Mouse (Mus musculus) cerebellum, adult 2 months (tissue): ENCODE results near the gene Kansl1.

Source experiments
- CTCF ChIP-seq: fragments of 200-500 bp; IDR thresholded peaks from 2 replicates; pipeline ENCODE4 v1.5.1; 2011; ENCODE audit warnings: low read depth, mild to moderate bottlenecking, control low read depth, low read length, moderate library complexity, borderline replicate concordance; ENCODE audit not compliant: insufficient read depth
- POLR2A ChIP-seq: fragments of 200-500 bp; IDR thresholded peaks from 2 replicates; pipeline ENCODE4 v1.6.1; 2011; ENCODE audit warnings: low read length, control low read depth, borderline replicate concordance; ENCODE audit not compliant: insufficient read depth

DNA sequence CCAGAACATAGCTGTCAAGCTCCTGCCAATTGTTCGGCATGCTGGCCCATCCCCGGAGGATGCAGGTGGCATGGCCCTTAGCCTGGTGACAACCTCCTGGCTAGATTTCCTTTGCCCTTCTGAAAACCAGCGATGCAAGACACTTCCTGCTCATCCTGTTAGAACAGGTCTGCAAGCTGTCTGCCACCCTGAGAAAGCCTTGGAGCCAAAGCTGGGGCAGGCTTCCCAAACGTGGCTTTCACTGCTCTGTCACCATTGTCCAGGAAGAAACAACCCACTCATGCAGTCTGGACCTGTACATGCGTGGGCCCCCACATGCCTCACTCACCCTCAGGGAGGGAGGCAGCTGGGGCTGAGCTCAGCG is 179.8 kb downstream of the Kansl1 start:
- TF ChIP-seq CTCF, result no peak
- no peak for TF ChIP-seq POLR2A
